Mouse (Mus musculus): ENCODE data around the gene Polr3gl.

Polr3gl gene

DNA sequence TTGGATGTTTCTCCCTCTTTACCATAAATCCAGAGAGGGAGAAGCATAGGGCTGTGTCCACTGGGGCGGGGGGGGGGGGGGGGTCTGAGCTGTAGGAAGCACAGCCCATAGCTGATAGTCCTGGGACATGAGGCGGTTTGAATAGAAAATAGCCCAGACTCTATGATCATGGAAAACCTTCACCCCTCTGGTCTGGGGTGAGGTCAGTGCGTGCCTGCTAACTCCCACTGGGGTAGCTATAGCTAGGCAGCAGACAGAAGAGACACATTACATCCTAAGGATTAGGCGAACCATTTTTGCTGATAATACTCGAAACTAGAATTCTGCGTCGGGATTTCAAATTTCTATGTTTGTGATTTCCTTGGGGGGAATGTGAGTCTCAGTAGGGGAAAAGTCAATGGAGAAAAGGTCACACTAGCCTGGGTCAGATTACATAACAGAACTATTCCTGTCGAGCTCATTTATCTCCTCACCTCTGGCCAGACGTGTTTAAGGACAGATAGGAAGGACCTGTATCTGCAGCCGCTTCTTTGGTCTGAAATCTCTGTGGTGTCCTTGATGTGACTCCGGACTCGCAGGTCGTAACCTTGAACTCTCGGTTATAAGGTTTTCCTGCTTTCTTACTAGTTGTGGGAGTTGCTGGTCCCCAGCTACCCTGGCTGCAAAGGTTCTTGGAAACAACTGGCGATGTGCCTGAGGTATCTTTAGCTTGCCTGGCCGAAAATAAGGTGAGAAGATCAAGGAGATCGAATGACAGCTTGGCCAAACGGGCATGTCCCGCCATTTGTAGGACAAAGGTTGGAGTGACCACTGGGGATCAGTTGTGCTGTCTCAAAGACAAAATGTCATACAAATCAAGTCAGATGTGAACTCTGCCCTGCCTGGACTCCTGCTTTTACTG is 20.1 kb downstream of the Polr3gl start:
- DNase-seq (ENCODE audit: low read depth, low spot score): no peak

DNA sequence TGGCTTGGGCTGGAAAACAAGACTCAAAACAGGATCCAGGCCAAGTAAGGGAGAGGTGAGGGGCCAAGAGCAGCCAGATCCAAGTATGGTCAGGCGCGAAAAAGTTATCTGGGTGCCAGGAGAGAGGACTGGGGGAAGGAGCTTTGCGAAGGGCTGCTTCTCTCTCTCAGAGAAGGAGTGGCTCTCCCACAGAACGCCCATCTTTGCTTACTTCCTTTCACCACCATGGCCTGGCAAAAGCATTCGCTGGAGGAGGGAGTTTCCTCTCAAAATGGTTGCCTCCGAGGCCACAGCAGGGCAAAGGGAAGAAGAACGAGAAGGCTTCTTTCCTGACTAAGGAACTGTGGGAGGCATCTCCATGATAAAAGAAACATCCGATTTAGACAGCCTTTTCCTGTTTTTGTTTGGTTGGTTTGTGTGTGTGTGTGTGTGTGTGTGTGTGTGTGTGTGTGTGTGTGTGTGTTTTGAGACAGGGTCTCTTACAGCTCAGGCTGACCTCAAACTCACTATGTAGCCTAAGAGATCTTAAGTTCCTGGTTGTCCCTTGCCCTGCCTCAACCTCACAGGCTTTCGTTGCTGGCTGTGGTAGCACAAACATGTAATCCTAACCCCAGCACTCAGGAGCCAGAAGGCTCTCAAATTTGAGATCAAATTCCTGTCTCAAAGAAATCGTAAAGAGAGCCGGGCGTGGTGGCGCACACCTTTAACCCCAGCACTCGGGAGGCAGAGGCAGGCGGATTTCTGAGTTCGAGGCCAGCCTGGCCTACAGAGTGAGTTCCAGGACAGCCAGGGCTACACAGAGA is 21.9 kb downstream of the Polr3gl start:
- no peak for DNase-seq (ENCODE audit: low read depth, low spot score)

- DNase-seq (ENCODE audit: low read depth, low spot score): no peak
These were observed 22.6 kb downstream of the Polr3gl start for GRCm38 (mm10) chr3:96571336-96571735.

GRCm38 (mm10) chr3:96570643-96571042 is 23.3 kb downstream of the Polr3gl start:
- DNase-seq (ENCODE audit: low read depth, low spot score): no peak

DNA sequence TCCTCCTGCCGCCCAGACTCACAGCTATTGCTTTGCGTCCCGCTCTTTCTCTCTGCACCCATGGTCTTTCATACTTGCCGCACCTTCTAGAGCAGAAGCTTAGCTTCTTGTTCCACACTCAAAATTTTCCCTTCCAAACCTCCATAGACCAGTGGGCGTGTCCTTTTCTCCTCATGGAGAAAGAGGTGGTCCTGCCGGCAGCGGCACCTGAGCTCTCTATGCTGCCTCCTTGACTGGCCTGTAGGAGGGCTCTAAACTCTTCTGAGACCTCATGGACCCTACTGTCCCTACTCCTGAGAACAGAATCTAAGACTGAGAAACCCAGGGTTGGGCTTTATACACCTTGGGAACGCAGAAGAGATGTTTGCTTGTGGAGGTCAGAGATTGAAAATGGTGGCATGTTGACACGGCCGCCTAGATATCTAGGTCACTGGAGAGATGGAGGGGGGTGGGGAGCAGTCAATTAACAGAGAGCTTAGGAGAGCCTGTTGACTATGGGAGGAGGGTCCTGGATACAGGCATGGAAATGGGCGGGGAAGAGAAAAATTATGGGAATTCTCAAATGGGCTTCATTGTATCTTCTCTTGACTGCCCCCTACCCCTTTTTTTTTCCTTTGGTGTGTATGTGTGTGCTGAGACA is 23.9 kb downstream of the Polr3gl start:
- no peak for DNase-seq (ENCODE audit: low read depth, low spot score)

- no peak for DNase-seq (ENCODE audit: low read depth, low spot score)
These were observed 24.5 kb downstream of the Polr3gl start for GRCm38 (mm10) chr3:96569506-96569905.

DNA sequence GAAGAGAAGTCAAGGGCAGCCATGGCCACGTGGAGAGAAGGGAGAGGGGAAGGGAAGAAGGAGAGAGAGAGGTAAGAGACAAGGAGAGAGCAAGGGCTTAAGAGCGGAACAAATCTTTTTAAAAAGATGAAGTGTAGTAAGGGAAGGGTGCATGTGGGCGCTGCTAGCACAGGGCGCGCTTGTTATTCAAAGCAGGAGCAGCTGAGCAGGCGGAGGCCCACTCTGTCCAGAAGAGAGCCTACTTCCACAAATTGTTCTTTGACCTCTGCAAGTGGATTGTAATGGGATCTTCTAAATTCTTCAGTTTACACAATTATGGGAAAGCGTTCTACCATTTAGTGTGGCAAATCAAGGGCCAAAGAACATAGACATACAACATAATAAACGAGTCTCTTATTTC is 25.4 kb downstream of the Polr3gl start:
- no peak for DNase-seq (ENCODE audit: low read depth, low spot score)

GRCm38 (mm10) chr3:96566661-96567450 is 27.1 kb downstream of the Polr3gl start:
- no peak for DNase-seq (ENCODE audit: low read depth, low spot score)

DNA sequence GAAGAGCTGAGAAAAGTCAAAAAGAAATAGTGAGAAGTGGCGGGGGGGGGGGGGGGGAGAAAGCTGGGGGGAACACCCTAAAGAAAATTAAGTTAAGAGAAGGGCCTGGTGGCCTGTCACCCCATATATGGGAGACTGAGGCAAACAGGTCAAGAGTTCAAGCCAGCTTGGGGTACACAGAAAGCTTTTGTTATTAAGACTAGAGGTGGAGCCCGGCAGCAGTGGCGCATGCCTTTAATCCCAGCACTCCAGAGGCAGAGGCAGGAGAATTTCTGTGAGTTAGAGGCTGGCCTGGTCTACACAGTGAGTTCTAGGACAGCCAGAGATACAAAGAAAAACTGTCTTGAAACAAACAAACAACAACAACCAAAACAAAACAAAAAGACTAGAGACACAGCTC is 28.9 kb downstream of the Polr3gl start:
- DNase-seq (ENCODE audit: low read depth, low spot score): no peak

DNA sequence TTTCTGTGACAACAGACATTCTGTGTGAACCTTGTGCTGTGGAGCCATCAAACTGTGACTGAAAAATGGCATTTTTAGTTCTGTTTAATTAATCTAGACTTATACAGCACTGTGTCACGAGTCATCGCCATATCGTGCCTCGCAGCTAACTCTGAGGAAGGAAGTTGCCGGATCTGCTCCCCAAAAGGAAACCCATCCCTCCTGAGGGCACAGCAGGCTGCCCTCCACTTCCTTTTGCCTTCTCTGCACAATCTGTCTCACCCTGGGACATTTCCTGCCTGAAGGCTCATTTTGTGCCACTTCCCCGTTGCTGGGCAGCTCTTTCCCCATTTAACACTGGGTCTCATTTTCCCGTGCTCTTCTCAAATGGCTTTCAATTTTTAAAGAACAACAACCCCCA is 29.3 kb downstream of the Polr3gl start:
- peak; percentile 24 for DNase-seq (ENCODE audit: low read depth, low spot score)

- DNase-seq (ENCODE audit: low read depth, low spot score): no peak
These were observed 29.9 kb downstream of the Polr3gl start for GRCm38 (mm10) chr3:96563911-96564632.

GRCm38 (mm10) chr3:96563267-96563666 is 30.7 kb downstream of the Polr3gl start:
- no peak for DNase-seq (ENCODE audit: low read depth, low spot score)

DNA sequence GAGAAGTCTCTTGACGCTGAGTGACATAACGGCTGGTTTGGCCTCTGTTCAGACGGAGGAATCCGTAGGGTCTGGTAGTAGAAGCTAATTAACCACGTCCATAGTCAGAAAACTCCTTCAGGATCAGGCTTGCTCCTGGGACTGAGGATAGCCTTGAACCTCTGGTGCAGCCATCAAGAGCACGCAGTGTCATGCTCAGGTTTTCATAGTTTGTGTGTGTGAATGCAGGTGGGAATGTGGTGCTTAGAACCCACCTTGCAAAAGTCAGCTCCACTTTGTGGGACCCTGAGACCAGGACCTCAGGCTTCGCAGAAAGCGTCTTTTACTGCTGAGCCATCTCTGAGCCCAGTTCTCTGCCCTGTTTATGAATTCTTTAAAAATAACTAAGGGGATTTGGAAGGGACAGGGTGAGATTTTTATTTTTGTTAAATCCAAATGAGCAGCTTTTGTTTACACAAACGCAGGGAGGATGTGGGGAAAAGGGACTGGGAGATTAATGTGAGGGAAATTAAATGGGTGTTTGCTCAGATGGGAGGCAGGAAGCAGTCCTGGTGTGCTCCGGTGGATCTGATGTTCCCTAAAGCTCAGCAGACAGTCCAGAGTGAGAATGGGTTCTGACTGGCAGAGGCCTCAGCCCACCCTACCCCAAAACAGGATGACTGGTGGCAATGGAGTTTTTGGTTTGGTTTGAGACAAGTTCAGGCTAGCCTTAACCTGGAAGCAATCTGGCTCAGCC is 31.9 kb downstream of the Polr3gl start:
- DNase-seq (ENCODE audit: low read depth, low spot score): no peak

DNA sequence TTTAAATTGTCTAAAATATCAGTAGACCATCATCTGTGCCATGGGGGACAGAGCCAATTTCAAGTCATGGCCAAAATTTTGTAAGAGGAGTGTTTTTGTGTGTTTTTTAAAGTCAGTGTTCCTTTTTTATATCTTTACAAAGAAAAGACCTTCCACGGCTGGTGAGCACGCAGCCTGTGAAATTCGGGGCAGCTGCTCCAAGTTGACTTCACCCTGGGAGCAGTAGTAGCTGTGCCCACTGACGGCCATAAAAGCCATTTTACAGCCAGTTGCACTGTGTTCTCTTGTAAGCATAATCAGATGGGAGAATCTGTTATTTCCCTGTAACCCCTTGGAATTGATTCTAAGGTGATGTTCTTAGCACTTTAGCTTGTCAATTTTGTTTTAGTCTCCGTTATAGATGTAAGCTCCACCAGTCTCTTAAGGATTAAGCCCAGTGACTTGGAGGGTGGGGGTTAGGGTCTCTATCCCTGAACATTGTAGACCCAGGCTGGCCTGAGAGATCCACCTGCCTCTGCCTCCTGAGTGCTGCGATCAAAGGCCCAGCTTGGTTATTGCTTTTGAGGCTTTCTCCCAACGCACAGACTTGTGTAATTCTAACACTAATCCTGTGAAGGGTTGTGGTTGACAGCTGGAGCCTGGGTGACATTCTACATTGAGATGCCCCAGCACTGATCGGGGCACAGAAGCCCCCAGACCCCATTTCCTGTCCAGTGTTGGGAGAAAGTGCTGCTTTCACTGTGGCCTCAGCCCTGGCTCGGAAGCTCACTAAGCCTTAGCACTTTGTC is 32.9 kb downstream of the Polr3gl start:
- DNase-seq (ENCODE audit: low read depth, low spot score): no peak

DNA sequence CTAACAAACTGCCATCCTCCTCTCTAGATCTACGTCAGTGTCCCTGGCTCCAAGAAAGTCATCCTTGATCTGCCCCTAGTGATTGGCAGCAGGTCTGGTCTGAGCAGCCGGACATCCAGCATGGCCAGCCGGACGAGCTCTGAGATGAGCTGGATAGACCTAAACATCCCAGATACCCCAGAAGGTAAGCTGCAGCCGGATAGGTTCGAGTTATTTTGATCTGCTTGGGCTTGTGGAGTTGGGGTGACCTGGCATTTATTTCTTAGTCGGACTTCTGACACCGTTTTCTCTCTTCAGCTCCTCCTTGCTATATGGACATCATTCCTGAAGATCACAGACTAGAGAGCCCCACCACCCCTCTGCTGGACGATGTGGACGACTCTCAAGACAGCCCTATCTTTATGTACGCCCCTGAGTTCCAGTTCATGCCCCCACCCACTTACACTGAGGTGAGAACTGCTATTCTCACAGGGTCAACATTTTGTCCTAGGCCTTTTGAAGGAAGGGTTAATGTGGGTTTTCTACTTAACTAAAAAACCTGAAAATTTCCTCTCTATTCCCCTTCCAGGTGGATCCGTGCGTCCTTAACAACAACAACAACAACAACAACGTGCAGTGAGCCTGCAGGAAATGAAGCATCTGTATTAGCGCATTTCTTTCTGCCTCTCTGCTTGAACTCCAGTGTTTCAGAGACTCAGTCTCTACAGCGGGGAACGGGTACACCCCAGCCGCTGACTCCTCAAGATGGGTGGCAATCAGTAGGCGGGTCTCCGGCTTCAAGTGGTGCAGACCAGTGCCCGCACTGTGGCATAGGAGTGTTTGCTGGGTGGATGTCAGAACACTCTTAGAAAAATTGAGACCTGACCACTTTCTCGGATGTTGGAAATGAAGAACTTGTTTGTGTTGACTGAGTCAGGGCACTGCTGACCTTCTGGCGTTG is 33.8 kb downstream of the Polr3gl start:
- no peak for DNase-seq (ENCODE audit: low read depth, low spot score)

DNA sequence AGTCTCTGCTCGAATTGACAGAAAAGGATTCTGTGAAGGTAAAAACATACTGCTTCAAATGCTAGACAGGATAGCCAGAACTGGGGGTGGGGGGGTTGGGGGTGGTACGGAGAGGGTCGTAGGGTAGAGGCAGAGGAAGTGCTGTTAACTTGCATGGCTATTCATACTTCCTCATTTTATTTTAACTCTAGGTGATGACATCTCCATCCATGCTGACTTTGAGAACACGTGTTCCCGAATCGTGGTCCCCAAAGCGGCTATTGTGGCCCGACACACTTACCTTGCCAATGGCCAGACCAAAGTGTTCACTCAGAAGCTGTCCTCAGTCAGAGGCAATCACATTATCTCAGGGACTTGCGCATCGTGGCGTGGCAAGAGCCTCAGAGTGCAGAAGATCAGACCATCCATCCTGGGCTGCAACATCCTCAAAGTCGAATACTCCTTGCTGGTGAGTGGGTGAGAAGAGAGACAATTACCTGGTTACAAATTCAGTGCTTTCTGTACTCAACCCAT is 34.5 kb downstream of the Polr3gl start:
- no peak for DNase-seq (ENCODE audit: low read depth, low spot score)

GRCm38 (mm10) chr3:96558668-96559196 is 35.2 kb downstream of the Polr3gl start:
- no peak for DNase-seq (ENCODE audit: low read depth, low spot score)

DNA sequence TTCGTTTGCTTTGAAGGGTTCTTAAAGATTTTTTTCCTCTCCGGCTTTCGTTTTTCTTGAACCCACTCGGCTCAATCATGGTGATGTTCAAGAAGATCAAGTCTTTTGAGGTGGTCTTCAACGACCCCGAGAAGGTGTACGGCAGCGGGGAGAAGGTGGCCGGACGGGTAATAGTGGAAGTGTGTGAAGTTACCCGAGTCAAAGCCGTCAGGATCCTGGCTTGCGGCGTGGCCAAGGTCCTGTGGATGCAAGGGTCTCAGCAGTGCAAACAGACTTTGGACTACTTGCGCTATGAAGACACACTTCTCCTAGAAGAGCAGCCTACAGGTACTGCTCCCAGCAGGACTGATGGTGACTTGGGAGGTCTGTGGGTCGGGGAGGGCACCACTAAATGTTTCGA is 35.8 kb downstream of the Polr3gl start:
- DNase-seq (ENCODE audit: low read depth, low spot score): no peak
